8 mouse cellular contexts compared by ENCODE assay signal in genomic region chr1:144006542-144006941, GRCm38 (mm10). TPM values are rescaled to one million over a fixed set of nuclear protein-coding genes. Genes with fewer than 3 reads are reported as not detected.
A peak's percentile ranks its signal among the peaks of the same experiment; 100 is the strongest.
DNase-seq lines count a peak whose midpoint lies in the region; ATAC-seq and TF ChIP-seq lines count a peak whose summit lies in the region.

No protein-coding gene starts in this region.

- no peak for ATAC-seq in forebrain, embryonic 16.5 days
- no peak for ATAC-seq in lung, embryonic 15.5 days (ENCODE audit: borderline replicate concordance, extremely low read depth, low FRiP score, low TSS enrichment)

- WGBS in forebrain, embryonic 16.5 days = 3% methylated on average over 8 of the region's 8 CpGs
- 0% methylated on average over 8 of the region's 8 CpGs for WGBS in lung, embryonic 15.5 days
- WGBS in olfactory bulb, adult 2 months = 0% methylated on average over 8 of the region's 8 CpGs

- H3K9ac ChIP-seq in forebrain, embryonic 16.5 days (replicated peaks; ENCODE audit: low read depth, low read length) = 0 out of 2 replicates have a peak overlapping the region, but pooled peaks have one; percentile 29
- no peak overlapping the region for H3K9ac ChIP-seq in lung, embryonic 15.5 days

- no peak for TF ChIP-seq POLR2A in olfactory bulb, adult 2 months (IDR thresholded peaks at IDR 0.05; ENCODE audit: insufficient read depth, low read depth, low read length)

- H3K9me3 ChIP-seq in forebrain, embryonic 16.5 days (ENCODE audit: control insufficient read depth, low read length) = no peaks in the 10 kb centered on the region
- no peaks in the 10 kb centered on the region for H3K9me3 ChIP-seq in lung, embryonic 15.5 days

- intact Hi-C loops in heart, postnatal 36 days (cut with DNase I) = loop anchor here (1.0 to 10.0 kb wide), 2 partner anchors 192 to 198 kb away; no protein-coding TSS in a partner anchor

- no peaks in the 10 kb centered on the region for H3K27me3 ChIP-seq in forebrain, embryonic 16.5 days (replicated peaks; ENCODE audit: control insufficient read depth, insufficient read depth, low read length)
- no peaks in the 10 kb centered on the region for H3K27me3 ChIP-seq in lung, embryonic 15.5 days

- no peaks in the 10 kb centered on the region for H3K36me3 ChIP-seq in forebrain, embryonic 16.5 days (ENCODE audit: control insufficient read depth, insufficient read depth)
- 0 out of 2 replicates have a peak, but pooled peaks cover 4% of the 10 kb centered on the region for H3K36me3 ChIP-seq in lung, embryonic 15.5 days

- peak; percentile 80 for TF ChIP-seq CTCF in olfactory bulb, adult 2 months (IDR thresholded peaks at IDR 0.05; ENCODE audit: insufficient read depth, low read depth, low read length)

- no peak overlapping the region for H3K27ac ChIP-seq in forebrain, embryonic 16.5 days (ENCODE audit: low read length)
- no peak overlapping the region for H3K27ac ChIP-seq in lung, embryonic 15.5 days
- H3K27ac ChIP-seq in olfactory bulb, adult 2 months (ENCODE audit: insufficient read depth, low read depth, low read length) = no peak overlapping the region

- H3K4me1 ChIP-seq in forebrain, embryonic 16.5 days (replicated peaks; ENCODE audit: control insufficient read depth, insufficient read depth, low read length) = peaks cover 15% of the 10 kb centered on the region
- H3K4me1 ChIP-seq in lung, embryonic 15.5 days = 0 out of 2 replicates have a peak, but pooled peaks cover 5% of the 10 kb centered on the region
- peaks cover 2% of the 10 kb centered on the region for H3K4me1 ChIP-seq in olfactory bulb, adult 2 months (ENCODE audit: control insufficient read depth, insufficient read depth, low read length)

- DNase-seq in ES-CJ7 (ENCODE audit: low read depth, low spot score) = peak; percentile 66
- DNase-seq in c-Kit-positive CD71-positive TER-119-positive erythroid progenitor cells, embryonic 14.5 days (ENCODE audit: low spot score) = peak; percentile 43
- peak; percentile 67 to 68 for DNase-seq in heart, postnatal 36 days
- peak; percentile 50 to 67 for DNase-seq in layer of hippocampus, adult 8-10 months (ENCODE audit: low spot score in 2 of 2)
- peak; percentile 31 to 58 for DNase-seq in thymus, postnatal 10 days (ENCODE audit: low spot score in 2 of 2)

- H3K4me3 ChIP-seq in forebrain, embryonic 16.5 days (replicated peaks; ENCODE audit: low read length) = peak overlapping the region; percentile 21; the same call in 1 of the 2 replicates
- H3K4me3 ChIP-seq in lung, embryonic 15.5 days = peak overlapping the region; percentile 12; the same call in 1 of the 2 replicates
- H3K4me3 ChIP-seq in olfactory bulb, adult 2 months (ENCODE audit: insufficient read depth, low read depth, low read length) = no peak overlapping the region

- peak overlapping the region; percentile 50 for H3K4me2 ChIP-seq in forebrain, embryonic 16.5 days (ENCODE audit: low read length)
- peak overlapping the region; percentile 45 for H3K4me2 ChIP-seq in lung, embryonic 15.5 days

RNA-seq across cellular contexts. Expression of gene Rgs2, which starts 2.6 kb away (rescaled TPM):
- polyA plus RNA-seq in forebrain, embryonic 16.5 days (2015; fragmentation: Nextera tagmentation; extraction: Ambion mirVana) = 67.9 and 85.7 TPM in 2 replicates
- total RNA-seq in heart, postnatal 36 days (2021) = 10 to 100 TPM; 26.8 to 81.7 TPM
- total RNA-seq in layer of hippocampus, adult 8-10 months (2022) = 10 to 100 TPM; 41.4 to 53.2 (median 46.8) TPM
- polyA plus RNA-seq in lung, embryonic 15.5 days (2015; fragmentation: Nextera tagmentation; extraction: Ambion mirVana) = 149 and 155 TPM in 2 replicates
- polyA plus RNA-seq in olfactory bulb, adult 2 months (2012; ENCODE audit: insufficient read depth, insufficient read length, low replicate concordance, missing spikeins) = not detected in 2 replicates
